Mouse (Mus musculus): ENCODE data around the gene Clybl.
A peak's percentile ranks its signal among the peaks of the same experiment; 100 is the strongest.

Gene Clybl

GRCm38 (mm10) chr14:122181078-122181814, at the start of gene Clybl:
Clybl (plus strand) TSS chr14:122181704.
- DNase-seq (ENCODE audit: low spot score in 2 of 2), result peak; percentile 96 to 97

- DNase-seq (ENCODE audit: low spot score in 2 of 2), result no peak
These were observed 45.1 kb upstream of the Clybl start for GRCm38 (mm10) chr14:122136368-122136928.

- no peak for DNase-seq (ENCODE audit: low spot score in 2 of 2)
These were observed 44.3 kb upstream of the Clybl start for GRCm38 (mm10) chr14:122137234-122137633.

GRCm38 (mm10) chr14:122140126-122140525, 41.4 kb upstream of the Clybl start:
- DNase-seq (ENCODE audit: low spot score in 2 of 2), result no peak

- no peak for DNase-seq (ENCODE audit: low spot score in 2 of 2)
These were observed 37.8 kb upstream of the Clybl start for GRCm38 (mm10) chr14:122143585-122144269.

GRCm38 (mm10) chr14:122145374-122145773, 36.1 kb upstream of the Clybl start:
- no peak for DNase-seq (ENCODE audit: low spot score in 2 of 2)

GRCm38 (mm10) chr14:122150616-122151015, 30.9 kb upstream of the Clybl start:
- no peak for DNase-seq (ENCODE audit: low spot score in 2 of 2)

GRCm38 (mm10) chr14:122157738-122158137, 23.8 kb upstream of the Clybl start:
- DNase-seq (ENCODE audit: low spot score in 2 of 2), result no peak

- DNase-seq (ENCODE audit: low spot score in 2 of 2), result no peak
These were observed 20.6 kb upstream of the Clybl start for GRCm38 (mm10) chr14:122160916-122161315.

GRCm38 (mm10) chr14:122168912-122169311, 12.6 kb upstream of the Clybl start:
- no peak for DNase-seq (ENCODE audit: low spot score in 2 of 2)

- no peak for DNase-seq (ENCODE audit: low spot score in 2 of 2)
These were observed 11.2 kb upstream of the Clybl start for GRCm38 (mm10) chr14:122170202-122170781.

GRCm38 (mm10) chr14:122171031-122171430, 10.5 kb upstream of the Clybl start:
- no peak for DNase-seq (ENCODE audit: low spot score in 2 of 2)

- DNase-seq (ENCODE audit: low spot score in 2 of 2), result no peak
These were observed 5.2 kb upstream of the Clybl start for GRCm38 (mm10) chr14:122176263-122176798.

- peak in 1 of 2 experiments; percentile 30 for DNase-seq (ENCODE audit: low spot score in 2 of 2)
These were observed 2.2 kb upstream of the Clybl start for GRCm38 (mm10) chr14:122179262-122179661.

- DNase-seq (ENCODE audit: low spot score in 2 of 2), result no peak
These were observed 282 bp downstream of the Clybl start for GRCm38 (mm10) chr14:122181815-122182157.

GRCm38 (mm10) chr14:122182220-122182619, 716 bp downstream of the Clybl start:
- DNase-seq (ENCODE audit: low spot score in 2 of 2), result no peak

GRCm38 (mm10) chr14:122183974-122184373, 2.5 kb downstream of the Clybl start:
- DNase-seq (ENCODE audit: low spot score in 2 of 2), result no peak

GRCm38 (mm10) chr14:122188250-122188649, 6.7 kb downstream of the Clybl start:
- no peak for DNase-seq (ENCODE audit: low spot score in 2 of 2)

- DNase-seq (ENCODE audit: low spot score in 2 of 2), result no peak
These were observed 8.4 kb downstream of the Clybl start for GRCm38 (mm10) chr14:122189901-122190300.

- no peak for DNase-seq (ENCODE audit: low spot score in 2 of 2)
These were observed 9.0 kb downstream of the Clybl start for GRCm38 (mm10) chr14:122190527-122190926.

GRCm38 (mm10) chr14:122190941-122191510, 9.5 kb downstream of the Clybl start:
- DNase-seq (ENCODE audit: low spot score in 2 of 2), result peak; percentile 10 to 35

- no peak for DNase-seq (ENCODE audit: low spot score in 2 of 2)
These were observed 13.1 kb downstream of the Clybl start for GRCm38 (mm10) chr14:122194630-122195029.

All from heart, adult 9 months (tissue).